Mouse (Mus musculus) neural tube, embryonic 15.5 days (tissue): ENCODE measurements around the gene Agap3. TPM values are rescaled to one million over a fixed set of nuclear protein-coding genes. Genes with fewer than 3 reads are reported as not detected.

ENCODE experiments used
- ATAC-seq: fragments of 200-750 bp; cut with Nextera tagmentation; 2 replicates; pipeline ENCODE4 v1.8.0; 2017; ENCODE audit warnings: mild to moderate bottlenecking, moderate TSS enrichment, moderate library complexity; ENCODE audit not compliant: low FRiP score
- H3K27ac ChIP-seq: fragments of 300-500 bp; sonication (generic); replicated peaks from 2 replicates; pipeline ENCODE4 v1.5.1; 2015; ENCODE audit warnings: mild to moderate bottlenecking, inconsistent platforms
- H3K27me3 ChIP-seq: fragments of 300-500 bp; sonication (generic); replicated peaks from 2 replicates; pipeline ENCODE4 v1.6.1; 2015; ENCODE audit warnings: inconsistent platforms
- H3K36me3 ChIP-seq: fragments of 300-500 bp; sonication (generic); 2 replicates; pipeline ENCODE4 v1.6.1; 2015; ENCODE audit warnings: inconsistent platforms
- H3K4me1 ChIP-seq: fragments of 300-500 bp; sonication (generic); 2 replicates; pipeline ENCODE4 v1.6.1; 2015; ENCODE audit warnings: inconsistent platforms
- H3K4me2 ChIP-seq: fragments of 300-500 bp; sonication (generic); 2 replicates; pipeline ENCODE4 v1.6.1; 2015; ENCODE audit warnings: inconsistent platforms, mild to moderate bottlenecking, moderate library complexity
- H3K4me3 ChIP-seq: fragments of 300-500 bp; sonication (generic); replicated peaks from 2 replicates; pipeline ENCODE4 v1.5.1; 2015; ENCODE audit warnings: mild to moderate bottlenecking, inconsistent platforms
- H3K9ac ChIP-seq: fragments of 300-500 bp; sonication (generic); replicated peaks from 2 replicates; pipeline ENCODE4 v1.6.1; 2015; ENCODE audit warnings: mild to moderate bottlenecking, inconsistent platforms
- H3K9me3 ChIP-seq: fragments of 300-500 bp; sonication (generic); replicated peaks from 2 replicates; pipeline ENCODE4 v1.6.1; 2016; ENCODE audit warnings: inconsistent platforms
- WGBS: fragments of 180-500 bp; shearing (Covaris S2); methylation state at CpG from one replicate; pipeline ENCODE4 v1.1.7; 2015; ENCODE audit warnings: mixed read lengths; 5-methylcytosine and 5-hydroxymethylcytosine counted together
- polyA plus RNA-seq: library from polyadenylated mRNA; unstranded; fragments of >200 nt; fragmentation: Nextera tagmentation; extraction: Ambion mirVana; gene quantifications from 2 replicates; pipeline ENCODE4 v1.2.1, GENCODE M21; 2015

Gene Agap3
- polyA plus RNA-seq, 1 experiment from 2014 or later, result 101 TPM

DNA sequence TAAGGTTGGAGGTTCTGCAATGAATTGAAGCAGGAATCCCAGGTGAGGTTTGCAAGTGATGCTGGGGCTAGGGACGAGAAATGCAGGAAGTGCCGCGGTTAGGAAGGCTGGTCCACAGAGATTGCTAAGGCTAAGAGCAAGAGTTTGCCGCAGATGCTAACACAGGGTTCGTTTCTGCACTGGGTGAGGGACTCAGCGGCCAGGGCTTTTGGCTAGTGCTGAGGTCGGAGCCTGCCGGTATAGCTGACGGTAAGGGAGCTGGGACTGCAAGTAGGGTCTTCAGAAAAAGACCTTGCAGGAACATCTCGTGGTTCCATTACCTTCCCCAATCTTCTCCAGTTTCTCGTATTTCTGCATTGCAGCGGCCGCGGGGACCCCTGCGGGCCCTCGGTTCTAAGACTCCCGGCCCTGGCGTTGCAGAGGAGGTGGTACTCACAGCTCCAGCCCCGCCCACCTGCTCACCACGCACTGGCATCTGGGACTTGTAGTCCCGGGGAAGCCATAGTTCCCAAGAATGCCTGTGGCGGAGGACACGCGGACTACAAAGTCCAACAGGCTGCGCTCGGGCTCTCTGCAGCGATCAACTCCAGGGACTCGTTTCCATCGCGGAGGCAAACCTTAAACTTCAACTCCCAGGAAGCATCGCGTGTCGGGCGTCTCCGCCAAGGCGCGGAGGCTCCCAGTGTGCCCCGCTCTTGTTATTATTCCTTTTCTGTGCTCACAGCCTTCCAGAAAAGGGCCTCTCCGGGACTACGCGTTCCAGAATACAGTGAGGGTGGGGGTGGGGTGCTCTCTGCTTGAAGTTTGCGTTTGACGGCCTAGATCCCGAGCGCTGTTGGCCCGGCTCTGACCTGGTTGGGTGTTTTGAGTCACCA lies 28.6 kb upstream of the Agap3 start, which contains the start of the genes Cdk5 and Slc4a2:
Gene Cdk5 (minus strand): TSS at position 402 of the 875 bp plus-strand sequence.
Gene Slc4a2 (plus strand): TSS at position 709 of the 875 bp plus-strand sequence.
- WGBS, result under 1% methylated on average over 46 of the region's 46 CpGs
- Histone ChIP-seq H3K9me3 (no peaks in the 10 kb centered on the region), H3K4me1 (peaks cover 65% of the 10 kb centered on the region), H3K36me3 (peaks cover 26% of the 10 kb centered on the region), H3K9ac (peak within 1 kb of the TSS; percentile 81), H3K4me3 (peak within 1 kb of the TSS; percentile 60), H3K27me3 (peaks cover 10% of the 10 kb centered on the region), H3K27ac (peak within 1 kb of the TSS; percentile 94), H3K4me2 (peak within 1 kb of the TSS; percentile 91)
- ATAC-seq, result peak; percentile 93

DNA sequence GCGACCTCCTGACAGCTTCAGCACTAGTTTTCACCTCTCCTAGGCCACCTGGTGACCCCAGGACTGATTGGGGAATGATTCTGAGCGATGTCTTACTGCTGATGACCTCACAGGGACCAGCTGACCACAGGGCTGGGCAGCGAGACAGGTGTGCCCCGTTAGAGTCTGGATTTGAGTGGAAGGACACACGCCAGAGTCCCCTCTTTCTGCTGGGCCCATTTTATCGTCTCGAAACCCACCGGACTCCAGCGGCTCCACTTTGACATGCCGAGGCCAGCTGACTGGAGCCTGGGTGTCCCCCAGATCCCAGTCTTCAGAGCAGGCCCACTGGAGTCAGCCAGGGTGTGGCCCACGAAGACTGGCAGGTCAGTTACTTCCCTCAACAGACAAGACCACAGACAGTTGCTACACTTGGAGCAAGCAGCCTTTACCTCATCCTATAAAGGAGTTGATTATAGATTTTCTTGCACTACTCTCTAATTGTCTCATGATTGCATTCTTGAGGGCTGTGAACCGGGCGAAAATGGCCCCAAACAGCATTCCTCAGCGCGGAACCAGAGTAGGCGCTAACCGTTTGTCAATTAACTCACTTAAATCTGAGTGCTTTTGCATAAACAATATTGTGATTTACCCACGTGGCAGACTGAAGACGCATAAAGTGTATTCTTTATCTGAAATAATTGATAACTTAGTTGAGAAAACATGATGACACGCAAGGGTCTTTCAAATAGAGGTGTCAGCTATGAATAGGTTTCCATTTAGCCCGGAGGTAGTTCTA lies 27.8 kb upstream of the Agap3 start:
- H3K9me3 ChIP-seq, result no peaks in the 10 kb centered on the region
- H3K36me3 ChIP-seq, result peaks cover 18% of the 10 kb centered on the region
- H3K4me3 ChIP-seq, result peak overlapping the region; percentile 60
- H3K4me1 ChIP-seq, result peaks cover 61% of the 10 kb centered on the region
- H3K4me2 ChIP-seq, result peak overlapping the region; percentile 91
- peaks cover 10% of the 10 kb centered on the region for H3K27me3 ChIP-seq
- 14% methylated on average over 21 of the region's 21 CpGs for WGBS
- H3K9ac ChIP-seq, result peak overlapping the region; percentile 59
- peak; percentile 3; the same call in 1 of the 2 replicates for ATAC-seq
- peak overlapping the region; percentile 94 for H3K27ac ChIP-seq

DNA sequence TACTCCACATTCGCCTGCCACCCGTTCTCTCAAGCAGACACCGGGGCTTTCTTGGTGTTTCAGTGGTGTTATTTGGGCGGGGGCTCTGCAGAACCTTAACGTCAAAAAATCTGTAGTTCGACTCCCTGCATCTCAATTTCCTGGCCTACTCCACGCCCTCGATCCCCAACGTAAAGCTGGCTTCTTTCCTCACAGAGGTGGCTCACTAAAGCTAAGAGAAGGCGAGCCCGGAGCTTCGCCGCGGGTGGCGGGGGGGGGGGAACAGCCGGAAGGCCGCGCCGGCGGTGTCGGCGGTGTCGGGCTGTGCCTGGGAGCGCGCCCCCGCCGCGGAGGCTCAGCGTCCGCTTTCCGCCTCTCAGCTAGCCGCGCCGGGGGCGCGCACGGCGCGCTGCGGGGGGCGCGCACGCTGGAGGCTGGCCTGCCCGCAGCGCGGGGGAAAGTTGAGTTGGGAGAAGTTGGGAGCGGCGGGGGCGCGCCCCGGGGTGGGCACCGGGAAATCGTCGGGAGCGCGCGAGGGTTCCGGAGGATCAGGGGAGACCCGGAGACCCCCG lies 27.0 kb upstream of the Agap3 start:
- peaks cover 60% of the 10 kb centered on the region for H3K4me1 ChIP-seq
- peak overlapping the region; percentile 60 for H3K4me3 ChIP-seq
- WGBS, result under 1% methylated on average over 58 of the region's 60 CpGs
- H3K9me3 ChIP-seq, result no peaks in the 10 kb centered on the region
- peak; percentile 19; the same call in 1 of the 2 replicates for ATAC-seq
- H3K4me2 ChIP-seq, result peak overlapping the region; percentile 91
- H3K27me3 ChIP-seq, result peaks cover 10% of the 10 kb centered on the region
- H3K9ac ChIP-seq, result peak overlapping the region; percentile 49
- H3K27ac ChIP-seq, result peak overlapping the region; percentile 94
- H3K36me3 ChIP-seq, result peaks cover 10% of the 10 kb centered on the region

DNA sequence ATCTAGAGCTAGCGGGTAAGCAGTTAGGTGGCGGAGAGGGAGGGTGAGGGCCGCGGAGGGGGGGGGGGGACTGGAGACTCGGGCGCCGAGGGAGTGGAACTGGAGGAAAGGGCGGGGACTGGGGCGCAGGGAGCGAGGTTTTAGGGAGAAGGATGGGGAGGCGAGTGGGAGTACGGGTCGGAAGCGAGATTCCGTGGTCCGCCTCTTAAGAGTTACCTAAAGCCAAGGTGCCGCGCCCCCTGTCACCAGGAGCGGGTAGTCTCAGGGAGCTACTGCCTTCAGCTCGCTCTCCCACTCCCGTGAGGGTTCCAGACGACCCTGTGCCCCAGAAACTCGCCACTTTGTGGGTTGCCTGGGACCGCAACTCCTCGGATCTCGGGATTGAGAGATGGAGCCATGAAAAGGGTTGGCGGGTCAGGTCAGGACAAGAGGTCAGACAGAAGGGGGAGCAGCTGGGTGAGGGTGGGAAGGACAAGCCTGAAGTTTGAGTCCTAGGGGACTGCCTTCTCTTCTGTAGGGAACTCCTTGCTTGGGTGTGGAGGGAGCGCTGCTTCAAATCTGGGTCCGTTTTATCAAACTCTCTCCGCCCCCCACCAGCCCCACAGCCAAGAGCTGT lies 26.4 kb upstream of the Agap3 start:
- Histone ChIP-seq H3K9me3 (no peaks in the 10 kb centered on the region), H3K4me1 (peaks cover 60% of the 10 kb centered on the region), H3K4me2 (peak overlapping the region; percentile 91), H3K36me3 (peaks cover 12% of the 10 kb centered on the region), H3K4me3 (peak overlapping the region; percentile 60), H3K27me3 (peaks cover 10% of the 10 kb centered on the region), H3K9ac (peak overlapping the region; percentile 49), H3K27ac (peak overlapping the region; percentile 94)
- WGBS, result 0% methylated on average over 27 of the region's 30 CpGs
- no peak for ATAC-seq

DNA sequence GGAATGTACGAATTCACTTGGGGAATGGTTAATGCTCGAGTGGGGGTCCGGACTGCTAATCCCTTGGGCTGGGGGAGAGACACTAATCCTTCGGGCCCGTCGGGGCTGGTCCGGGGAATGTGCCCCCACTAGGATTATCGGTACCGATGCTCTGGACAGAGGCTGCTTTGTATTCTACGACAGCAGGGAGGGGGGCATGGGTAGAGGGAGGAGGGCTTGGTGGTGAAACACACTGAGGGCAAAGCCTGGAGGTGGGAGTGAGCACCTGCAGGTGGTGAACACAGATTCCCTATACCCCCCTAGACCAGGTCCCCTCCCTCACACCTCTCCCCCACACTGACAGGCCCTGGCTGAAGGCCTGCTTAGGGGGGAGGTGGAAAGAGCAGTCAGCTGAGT lies 25.9 kb upstream of the Agap3 start:
- 1% methylated on average over 10 of the region's 10 CpGs for WGBS
- ATAC-seq, result no peak
- H3K36me3 ChIP-seq, result peaks cover 13% of the 10 kb centered on the region
- H3K9ac ChIP-seq, result peak overlapping the region; percentile 49
- no peaks in the 10 kb centered on the region for H3K9me3 ChIP-seq
- peaks cover 60% of the 10 kb centered on the region for H3K4me1 ChIP-seq
- no peak overlapping the region for H3K27ac ChIP-seq
- peak overlapping the region; percentile 60 for H3K4me3 ChIP-seq
- H3K27me3 ChIP-seq, result peaks cover 10% of the 10 kb centered on the region
- H3K4me2 ChIP-seq, result peak overlapping the region; percentile 91

DNA sequence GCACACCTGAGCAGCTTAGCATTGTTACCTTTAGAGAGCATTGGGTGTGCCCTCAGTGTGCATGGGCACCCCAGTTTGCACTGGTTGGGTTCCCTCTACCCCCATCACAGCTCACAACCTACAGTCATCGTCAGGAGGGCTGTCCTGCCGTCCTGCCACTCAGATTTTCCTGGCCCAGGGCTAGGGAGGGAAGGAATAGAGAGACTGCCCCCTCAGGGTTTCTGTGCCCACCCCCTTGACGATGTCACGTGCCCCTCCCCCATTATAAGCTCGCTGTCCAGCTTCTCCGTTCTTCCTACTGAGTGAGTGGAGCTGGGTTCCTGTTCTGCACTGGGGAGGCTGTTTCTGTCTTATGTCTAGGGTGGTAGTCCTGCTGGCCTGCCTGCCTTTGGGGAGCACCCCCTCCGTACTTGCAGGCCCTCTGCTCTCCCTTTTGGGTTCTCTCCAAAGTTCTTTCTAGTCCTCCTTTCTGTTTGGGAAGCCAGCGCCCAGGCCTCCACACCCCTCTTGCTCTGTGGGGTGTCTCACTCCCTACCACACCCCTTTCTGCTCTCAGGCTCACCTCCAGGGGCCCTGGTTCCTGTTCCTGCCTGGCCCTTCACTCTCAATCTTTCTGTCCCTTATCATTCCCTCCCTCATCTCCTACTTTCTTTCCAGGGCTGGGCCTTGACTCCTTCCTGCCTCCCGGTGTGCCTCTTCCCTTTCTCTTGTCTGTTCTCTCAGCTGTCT lies 25.3 kb upstream of the Agap3 start:
- ATAC-seq, result no peak
- Histone ChIP-seq H3K27ac (no peak overlapping the region), H3K4me1 (peaks cover 57% of the 10 kb centered on the region), H3K4me2 (peak overlapping the region; percentile 91), H3K4me3 (peak overlapping the region; percentile 60), H3K36me3 (peaks cover 13% of the 10 kb centered on the region), H3K27me3 (peaks cover 10% of the 10 kb centered on the region), H3K9me3 (no peaks in the 10 kb centered on the region), H3K9ac (0 out of 2 replicates have a peak overlapping the region, but pooled peaks have one; percentile 49)
- 11% methylated on average over 9 of the region's 9 CpGs for WGBS

DNA sequence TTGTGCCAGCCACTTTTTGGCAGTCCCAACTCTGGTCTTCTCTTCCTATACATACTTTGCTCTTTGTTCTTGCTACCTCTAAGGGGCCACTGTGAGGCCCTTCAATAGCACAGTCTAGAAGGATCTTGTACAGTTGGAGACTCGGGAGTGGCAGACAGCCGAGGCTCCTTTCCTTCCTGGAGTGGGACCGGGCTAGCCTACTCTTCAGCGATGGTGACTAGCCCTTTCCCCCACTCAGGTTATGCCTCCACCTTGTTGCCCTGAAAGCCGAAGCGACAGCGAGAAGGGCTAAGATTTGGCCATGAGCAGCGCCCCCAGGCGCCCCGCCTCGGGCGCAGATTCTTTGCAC lies 24.7 kb upstream of the Agap3 start:
- Histone ChIP-seq H3K27ac (no peak overlapping the region), H3K4me2 (peak overlapping the region; percentile 91), H3K36me3 (peaks cover 18% of the 10 kb centered on the region), H3K9me3 (no peaks in the 10 kb centered on the region), H3K4me1 (peaks cover 53% of the 10 kb centered on the region), H3K27me3 (peaks cover 10% of the 10 kb centered on the region), H3K9ac (no peak overlapping the region), H3K4me3 (no peak overlapping the region)
- whole genome bisulfite sequencing, result 21% methylated on average over 12 of the region's 12 CpGs
- ATAC-seq, result no peak

DNA sequence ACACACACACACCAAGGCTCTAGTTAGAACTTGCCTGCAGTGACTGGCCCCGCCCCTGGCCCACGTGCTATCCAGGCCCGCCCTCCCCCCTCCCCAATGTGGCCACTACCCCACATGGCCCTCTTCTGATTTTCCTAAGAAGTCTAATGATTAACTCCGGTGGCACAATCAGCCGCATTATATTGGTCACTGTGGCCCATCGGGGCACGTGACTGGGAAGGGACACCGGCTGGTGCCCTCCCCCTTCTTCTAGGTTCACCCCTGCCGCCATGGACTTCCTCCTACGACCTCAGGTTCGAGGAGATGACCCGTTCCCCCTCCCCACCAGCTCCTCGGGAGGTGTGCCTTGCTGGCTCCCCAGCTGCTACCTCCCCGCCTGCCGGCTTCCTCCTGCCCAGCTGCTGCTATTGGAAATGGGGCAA lies 24.0 kb upstream of the Agap3 start:
- WGBS, result 11% methylated on average over 14 of the region's 15 CpGs

DNA sequence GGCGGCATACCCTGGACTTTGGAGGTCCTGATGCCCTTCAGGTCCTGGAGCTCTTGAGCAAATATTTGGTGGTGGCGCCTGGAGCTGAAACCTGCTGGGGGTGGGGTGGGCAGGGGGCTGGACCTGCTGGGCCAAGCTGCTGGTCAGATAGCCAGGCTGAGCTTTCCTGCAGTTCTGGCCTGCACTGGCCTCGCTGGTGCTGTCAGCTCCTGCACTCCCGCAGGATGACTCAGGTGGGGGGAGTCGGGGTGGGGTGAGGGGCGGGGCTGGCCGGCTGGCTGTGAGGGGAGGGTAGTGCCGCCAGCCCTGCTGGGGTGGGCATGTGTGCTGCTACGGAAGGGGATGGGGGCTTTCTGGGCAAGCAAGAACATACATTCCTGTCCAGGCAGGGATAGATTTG lies 23.4 kb upstream of the Agap3 start:
- 11% methylated on average over 9 of the region's 9 CpGs for WGBS
- Histone ChIP-seq H3K4me3 (no peak overlapping the region), H3K27me3 (peaks cover 10% of the 10 kb centered on the region), H3K36me3 (peaks cover 30% of the 10 kb centered on the region), H3K9ac (0 out of 2 replicates have a peak overlapping the region, but pooled peaks have one; percentile 10), H3K4me1 (peaks cover 44% of the 10 kb centered on the region), H3K9me3 (no peaks in the 10 kb centered on the region), H3K27ac (no peak overlapping the region), H3K4me2 (peak overlapping the region; percentile 91; the same call in 1 of the 2 replicates)
- no peak for ATAC-seq

More for the DNA sequence above, 24.0 kb upstream of the Agap3 start:
- 0 out of 2 replicates have a peak overlapping the region, but pooled peaks have one; percentile 10 for H3K9ac ChIP-seq
- H3K4me1 ChIP-seq, result peaks cover 45% of the 10 kb centered on the region
- H3K27me3 ChIP-seq, result peaks cover 10% of the 10 kb centered on the region
- H3K9me3 ChIP-seq, result no peaks in the 10 kb centered on the region
- H3K27ac ChIP-seq, result no peak overlapping the region
- H3K4me2 ChIP-seq, result peak overlapping the region; percentile 91
- peaks cover 25% of the 10 kb centered on the region for H3K36me3 ChIP-seq
- no peak for ATAC-seq
- no peak overlapping the region for H3K4me3 ChIP-seq

DNA sequence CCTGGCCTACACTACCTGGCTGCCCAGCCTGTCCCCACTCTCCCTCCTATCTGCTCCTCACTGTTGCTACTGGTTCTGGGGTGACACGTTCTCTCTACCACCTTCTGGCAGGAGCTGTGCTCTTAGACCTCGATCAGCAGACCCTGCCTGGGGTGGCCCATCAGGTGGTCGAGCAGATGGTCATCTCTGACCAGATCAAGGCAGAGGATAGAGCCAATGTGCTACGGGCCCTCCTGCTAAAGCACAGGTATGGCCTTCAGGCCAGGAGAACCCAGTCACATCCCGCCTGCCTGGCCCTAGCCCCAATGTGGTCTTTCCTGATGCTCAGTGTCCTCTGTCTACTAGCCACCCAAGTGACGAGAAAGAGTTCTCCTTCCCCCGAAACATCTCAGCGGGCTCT lies 18.0 kb upstream of the Agap3 start:
- 92% methylated on average over 8 of the region's 8 CpGs for WGBS
- ATAC-seq, result no peak

More for the DNA sequence above, 18.0 kb upstream of the Agap3 start:
- no peak overlapping the region for H3K4me2 ChIP-seq
- no peak overlapping the region for H3K4me3 ChIP-seq
- H3K4me1 ChIP-seq, result no peaks in the 10 kb centered on the region
- H3K9me3 ChIP-seq, result no peaks in the 10 kb centered on the region
- H3K9ac ChIP-seq, result no peak overlapping the region
- peaks cover 42% of the 10 kb centered on the region for H3K36me3 ChIP-seq
- no peak overlapping the region for H3K27ac ChIP-seq
- no peaks in the 10 kb centered on the region for H3K27me3 ChIP-seq
